Mouse (Mus musculus): ENCODE measurements around the gene Vmn1r224.

The Vmn1r224 gene

DNA sequence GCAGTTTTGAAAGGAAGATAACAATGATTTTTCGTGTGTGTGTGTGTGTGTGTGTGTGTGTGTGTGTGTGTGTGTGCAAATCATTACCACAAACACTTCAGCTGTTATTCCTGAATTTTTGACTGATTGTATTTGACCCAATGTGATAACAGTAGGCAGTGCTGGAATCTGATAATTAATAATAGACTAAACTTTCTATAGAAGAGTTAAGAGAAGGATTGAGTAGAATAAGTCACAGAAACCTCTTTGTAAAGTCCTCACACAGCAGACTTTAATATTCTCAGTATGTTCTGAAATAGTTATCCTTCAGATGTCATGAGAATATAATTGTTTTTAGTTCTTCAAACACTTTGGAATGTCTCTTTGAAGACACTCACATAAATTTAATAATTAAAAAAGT lies at the start of gene Vmn1r224:
Vmn1r224 (plus strand) TSS at position 301 of the 400 bp plus-strand sequence.
- no peak for DNase-seq

GRCm38 (mm10) chr17:20399105-20399504 lies 14.8 kb upstream of the Vmn1r224 start:
- no peak for DNase-seq

GRCm38 (mm10) chr17:20439263-20439662 lies 25.3 kb downstream of the Vmn1r224 start:
- DNase-seq: no peak

GRCm38 (mm10) chr17:20473311-20473710 lies 59.4 kb downstream of the Vmn1r224 start:
- DNase-seq: no peak
